Mouse (Mus musculus) small intestine, adult 2 months (tissue): ENCODE data around the gene Nfe2l1. TPM values are rescaled to one million over a fixed set of nuclear protein-coding genes. Genes with fewer than 3 reads are reported as not detected.

Experiments
- H3K27ac ChIP-seq: fragments of 200-500 bp; 2 replicates; pipeline ENCODE4 v1.5.1; 2012; ENCODE audit warnings: low read depth, low read length, control low read depth, inconsistent platforms; ENCODE audit not compliant: insufficient read depth
- H3K27me3 ChIP-seq: fragments of 200-500 bp; 2 replicates; pipeline ENCODE4 v1.6.1; 2012; ENCODE audit warnings: mild to moderate bottlenecking, moderate library complexity, low read length, inconsistent platforms; ENCODE audit not compliant: control insufficient read depth, insufficient read depth
- H3K36me3 ChIP-seq: fragments of 200-500 bp; 2 replicates; pipeline ENCODE4 v1.6.1; 2012; ENCODE audit warnings: mild to moderate bottlenecking, low read length, control low read depth, inconsistent platforms; ENCODE audit not compliant: control insufficient read depth, insufficient read depth
- H3K4me1 ChIP-seq: fragments of 200-500 bp; 2 replicates; pipeline ENCODE4 v1.6.1; 2012; ENCODE audit warnings: low read length, inconsistent platforms, mixed read lengths; ENCODE audit not compliant: control insufficient read depth, insufficient read depth, insufficient read length
- H3K4me3 ChIP-seq: fragments of 200-500 bp; 2 replicates; pipeline ENCODE4 v1.5.1; 2012; ENCODE audit warnings: low read depth, mild to moderate bottlenecking, control low read depth, inconsistent platforms, low read length, moderate library complexity
- CTCF ChIP-seq: fragments of 200-500 bp; IDR thresholded peaks from 2 replicates; pipeline ENCODE4 v1.5.1; 2012; ENCODE audit warnings: low read depth, mild to moderate bottlenecking, control low read depth, inconsistent platforms, low read length, moderate library complexity, mixed read lengths; ENCODE audit not compliant: insufficient replicate concordance, insufficient read length; ENCODE audit errors: extremely low read depth
- POLR2A ChIP-seq: fragments of 200-500 bp; IDR thresholded peaks from 2 replicates; pipeline ENCODE4 v1.6.1; 2012; ENCODE audit warnings: low read depth, mild to moderate bottlenecking, control low read depth, inconsistent platforms, low read length, moderate library complexity
- WGBS: fragments of 180-500 bp; shearing (Covaris S2); methylation state at CpG from one replicate; pipeline ENCODE4 v1.1.7; 2018; 5-methylcytosine and 5-hydroxymethylcytosine counted together
- polyA plus RNA-seq: library from polyadenylated mRNA; depleted of rRNA; stranded (reverse); fragments of >200 nt; gene quantifications from 2 replicates; pipeline ENCODE4 v1.2.3, GENCODE M21; 2012

Gene Nfe2l1
- polyA plus RNA-seq, 1 experiment, result 87.5 TPM

DNA sequence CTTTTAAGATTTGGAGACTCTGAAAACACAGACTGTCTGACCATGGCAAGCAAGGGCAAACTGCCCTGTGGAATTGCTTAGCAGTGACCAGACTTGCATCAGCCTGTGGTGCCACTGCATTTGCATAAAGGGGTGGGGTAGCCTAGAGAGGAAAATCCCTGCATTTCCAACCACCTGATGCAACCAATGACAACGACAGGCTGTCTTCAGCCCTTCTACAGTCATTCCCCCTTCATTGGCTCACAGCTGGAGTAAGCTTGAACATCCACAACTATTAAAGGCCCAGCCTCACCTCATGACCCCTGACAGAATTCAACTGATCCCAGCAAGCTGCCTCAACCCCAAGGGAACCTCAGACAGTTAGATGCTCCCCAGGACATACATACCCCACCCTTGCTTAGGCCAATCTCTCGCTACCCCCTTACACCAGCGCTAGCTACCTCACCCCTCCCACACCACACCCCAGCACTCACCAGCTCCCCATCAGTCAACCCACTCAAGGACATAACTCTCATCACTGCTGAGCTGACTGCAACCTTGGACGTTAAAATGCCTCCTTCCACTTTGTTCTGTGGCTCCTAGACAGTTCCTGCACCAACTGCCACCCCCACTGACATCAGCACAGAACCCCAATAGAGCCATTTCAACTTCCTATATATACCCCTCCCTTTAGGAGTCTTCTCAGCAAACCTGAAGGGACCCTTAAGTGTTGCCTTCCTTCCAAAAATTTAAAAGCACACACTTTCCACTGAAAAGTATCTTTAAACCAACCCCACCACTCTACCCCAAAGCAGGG, 6.9 kb downstream of the Nfe2l1 start:
- TF ChIP-seq POLR2A (no peak), CTCF (no peak)
- no peak overlapping the region for H3K4me3 ChIP-seq
- H3K4me1 ChIP-seq, result peaks cover 28% of the 10 kb centered on the region
- H3K27me3 ChIP-seq, result no peaks in the 10 kb centered on the region
- no peak overlapping the region for H3K27ac ChIP-seq
- H3K36me3 ChIP-seq, result peaks cover 53% of the 10 kb centered on the region
- 45% methylated on average over 4 of the region's 4 CpGs for WGBS

DNA sequence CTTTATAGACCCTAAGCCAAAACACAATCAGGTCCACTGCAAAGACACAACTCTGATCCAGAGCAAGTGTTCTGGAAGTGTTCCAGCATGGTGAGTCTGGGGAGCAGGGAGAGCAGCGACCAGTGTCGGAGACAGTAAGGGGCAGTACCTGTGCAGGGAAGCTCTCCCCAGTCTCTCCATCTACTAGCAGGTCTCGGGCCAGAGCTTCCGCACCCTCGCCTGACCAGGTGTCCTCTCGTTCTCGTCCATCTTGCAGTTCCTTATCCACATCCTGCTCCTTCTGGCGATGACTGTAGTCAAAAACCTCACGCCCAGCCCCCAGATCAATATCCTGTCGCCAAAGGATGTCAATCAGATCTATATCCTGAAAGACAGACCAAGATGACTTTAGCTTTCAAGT, 7.8 kb downstream of the Nfe2l1 start:
- no peaks in the 10 kb centered on the region for H3K27me3 ChIP-seq
- WGBS, result 89% methylated on average over 10 of the region's 10 CpGs
- H3K27ac ChIP-seq, result no peak overlapping the region
- peaks cover 53% of the 10 kb centered on the region for H3K36me3 ChIP-seq
- H3K4me3 ChIP-seq, result no peak overlapping the region
- peaks cover 20% of the 10 kb centered on the region for H3K4me1 ChIP-seq
- no peak for TF ChIP-seq POLR2A
- TF ChIP-seq CTCF, result no peak

DNA sequence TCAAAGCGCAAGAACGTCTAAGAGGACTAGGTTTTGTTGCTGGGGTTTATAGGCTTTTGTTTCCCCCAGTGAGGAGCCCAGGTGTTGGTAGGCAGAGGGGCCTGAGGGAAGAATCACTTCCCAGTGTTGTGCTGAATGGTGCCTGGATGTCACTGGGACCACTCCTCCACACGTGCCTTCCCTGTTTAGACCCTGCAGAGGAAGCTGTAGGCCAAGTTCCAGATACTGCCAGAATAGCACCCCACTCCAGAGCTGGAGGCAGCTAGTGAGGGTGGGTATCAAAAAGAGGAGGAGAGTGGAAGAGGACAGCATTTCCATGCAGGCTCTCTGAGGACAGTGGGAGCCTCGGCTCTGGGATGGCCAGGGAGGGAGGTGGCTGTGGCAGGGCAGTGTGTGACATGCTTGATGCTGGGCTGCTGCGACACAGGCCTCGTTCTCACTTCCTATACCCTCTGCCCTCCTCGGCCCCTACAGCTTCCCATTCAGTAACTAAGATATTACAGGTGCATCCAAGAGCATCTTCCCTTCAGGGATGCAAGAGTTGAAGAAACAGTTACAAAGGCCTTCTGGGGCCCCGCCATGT, 11.5 kb downstream of the Nfe2l1 start:
- Histone ChIP-seq H3K36me3 (peaks cover 67% of the 10 kb centered on the region), H3K4me1 (peaks cover 4% of the 10 kb centered on the region; the same call in 1 of the 2 replicates), H3K4me3 (no peak overlapping the region), H3K27me3 (no peaks in the 10 kb centered on the region), H3K27ac (no peak overlapping the region)
- no peak for TF ChIP-seq CTCF
- TF ChIP-seq POLR2A, result no peak
- 82% methylated on average over 8 of the region's 8 CpGs for WGBS

DNA sequence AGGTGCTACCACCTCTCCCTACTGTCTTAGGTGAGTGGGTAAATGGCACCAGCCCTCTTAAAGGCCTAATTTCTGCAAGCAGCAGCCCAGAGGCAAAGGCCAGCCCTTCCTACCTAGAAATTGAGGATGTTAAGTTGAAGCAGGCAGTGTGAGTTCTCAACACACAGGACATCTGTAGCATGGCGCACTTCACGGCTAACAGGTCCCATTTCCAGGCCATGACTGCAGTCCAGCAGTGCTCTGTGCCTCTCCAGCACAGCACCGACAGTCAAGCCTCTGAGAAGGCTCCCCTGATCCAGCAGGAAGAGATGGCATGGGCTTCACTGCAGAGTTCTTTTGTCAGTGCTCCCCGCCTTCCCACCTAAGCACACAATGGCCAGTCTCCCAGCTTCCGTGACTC, 12.8 kb downstream of the Nfe2l1 start:
- TF ChIP-seq POLR2A, result no peak
- TF ChIP-seq CTCF, result no peak
- H3K27me3 ChIP-seq, result no peaks in the 10 kb centered on the region
- H3K4me3 ChIP-seq, result no peak overlapping the region
- peaks cover 66% of the 10 kb centered on the region for H3K36me3 ChIP-seq
- 86% methylated on average over 5 of the region's 5 CpGs for WGBS
- H3K27ac ChIP-seq, result no peak overlapping the region
- H3K4me1 ChIP-seq, result no peaks in the 10 kb centered on the region

DNA sequence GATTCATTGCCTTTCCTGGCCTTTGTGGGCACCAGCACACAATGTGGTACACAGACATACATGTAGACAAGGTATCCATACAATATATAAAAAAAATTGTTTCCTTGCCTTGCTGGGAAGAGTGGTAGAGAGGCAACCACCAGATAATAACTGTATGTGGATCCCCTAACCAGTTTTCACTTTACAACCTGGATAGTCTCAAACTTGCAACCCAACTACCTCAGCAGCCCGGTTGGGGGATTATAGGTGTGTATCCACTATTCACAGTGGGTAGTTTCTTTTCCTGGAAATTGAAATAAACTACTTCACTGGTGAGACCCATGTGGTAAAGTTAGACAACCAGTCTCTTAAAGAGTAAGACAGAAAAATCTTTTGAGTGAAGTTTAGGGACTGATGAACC, 13.3 kb downstream of the Nfe2l1 start:
- H3K36me3 ChIP-seq, result peaks cover 66% of the 10 kb centered on the region

DNA sequence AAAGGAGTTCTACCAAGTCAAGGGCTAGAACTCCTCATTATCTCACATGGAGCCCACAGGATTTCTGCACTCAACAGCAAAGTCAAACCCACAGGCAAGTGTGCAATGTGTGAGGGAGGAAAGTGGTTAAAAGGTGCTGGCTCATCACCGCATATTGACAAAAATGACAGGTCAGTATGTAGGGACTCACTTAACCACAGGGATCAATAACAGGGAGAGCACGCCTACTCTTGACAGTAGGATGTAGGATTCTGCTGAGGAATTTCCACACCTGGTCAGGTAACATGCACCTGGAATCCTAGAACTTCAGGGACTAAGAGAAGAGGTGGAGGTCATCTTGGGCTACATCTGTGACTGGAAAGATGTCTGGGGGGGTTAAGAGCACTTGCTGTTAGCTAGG, 13.9 kb downstream of the Nfe2l1 start:
- TF ChIP-seq POLR2A (no peak), CTCF (no peak)
- Histone ChIP-seq H3K27me3 (no peaks in the 10 kb centered on the region), H3K36me3 (peaks cover 62% of the 10 kb centered on the region), H3K4me3 (no peak overlapping the region), H3K27ac (no peak overlapping the region), H3K4me1 (no peaks in the 10 kb centered on the region)
- WGBS, result 94% methylated on average over 2 of the region's 2 CpGs

More for the DNA sequence above, 13.3 kb downstream of the Nfe2l1 start:
- TF ChIP-seq POLR2A (no peak), CTCF (no peak)
- Histone ChIP-seq H3K4me1 (no peaks in the 10 kb centered on the region), H3K4me3 (no peak overlapping the region), H3K27me3 (no peaks in the 10 kb centered on the region), H3K27ac (no peak overlapping the region)
- WGBS, result 83% methylated on average over 1 of the region's 1 CpGs

DNA sequence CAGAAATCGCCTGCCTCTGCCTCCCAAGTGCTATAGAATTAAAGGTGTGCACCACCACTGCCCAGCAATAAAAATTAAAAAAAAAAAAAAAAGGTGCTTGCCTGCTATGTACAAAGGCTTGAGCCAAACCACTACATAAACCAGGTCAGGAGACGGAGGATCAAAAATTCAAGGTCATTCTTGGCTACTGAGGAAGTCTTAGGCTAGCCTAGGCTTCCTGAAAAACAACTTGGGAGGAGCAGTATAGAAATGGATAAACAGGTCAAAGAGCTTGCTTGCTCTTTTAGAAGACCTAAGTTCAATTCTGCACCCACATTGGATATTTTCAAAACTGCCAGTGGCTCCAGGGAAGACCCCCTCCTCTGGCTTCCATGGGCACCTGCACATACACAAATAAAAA, 15.3 kb downstream of the Nfe2l1 start:
- WGBS, result 67% methylated on average over 2 of the region's 2 CpGs
- no peak overlapping the region for H3K27ac ChIP-seq
- H3K4me3 ChIP-seq, result no peak overlapping the region
- H3K27me3 ChIP-seq, result no peaks in the 10 kb centered on the region
- TF ChIP-seq CTCF (no peak), POLR2A (no peak)
- peaks cover 53% of the 10 kb centered on the region for H3K36me3 ChIP-seq
- H3K4me1 ChIP-seq, result no peaks in the 10 kb centered on the region
